Mouse (Mus musculus) layer of hippocampus, postnatal 25 days (tissue): ENCODE measurements around the gene Hsd17b2. TPM values are rescaled to one million over a fixed set of nuclear protein-coding genes. Genes with fewer than 3 reads are reported as not detected.
"Not testable (repeated sequence)": the region's sequence is repeated elsewhere in the genome, so short reads cannot be mapped to it uniquely, and the experiment has no call there.

ENCODE experiments used
- DNase-seq, 2 experiments: peaks; one replicate each; pipeline ENCODE4 v3.0.0; 2022; ENCODE audit warnings: mixed read lengths in 2 of 2, low spot score in 1 of 2; ENCODE audit errors: extremely low spot score in 1 of 2
- total RNA-seq, 2 experiments: library from RNA; stranded (reverse); gene quantifications; 2 replicates each; pipeline ENCODE4 v1.2.3; 2021

The Hsd17b2 gene
- total RNA-seq, 2 experiments from 2014 or later, result 0.22 TPM; not detected in 1

DNA sequence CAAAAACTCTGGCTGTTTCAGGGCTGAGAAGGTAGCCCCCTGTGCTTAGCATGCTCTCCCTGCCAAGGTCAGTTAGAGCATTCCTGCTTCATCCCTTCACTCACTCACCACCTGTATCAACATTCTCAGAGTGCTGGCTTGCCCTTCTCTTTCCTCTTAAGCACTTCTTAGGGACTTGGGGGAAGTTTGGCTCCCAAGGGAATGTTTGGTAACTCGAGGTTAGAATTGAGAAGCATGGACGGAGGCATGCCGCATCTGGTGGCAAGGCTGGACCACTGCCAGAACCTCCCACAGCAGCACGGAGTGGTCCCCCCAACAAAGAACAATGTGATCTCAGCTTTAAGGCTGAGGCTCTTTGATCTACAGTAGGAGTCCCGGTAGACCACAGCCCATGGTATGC is 10.5 kb downstream of the Hsd17b2 start:
- no peak for DNase-seq

DNA sequence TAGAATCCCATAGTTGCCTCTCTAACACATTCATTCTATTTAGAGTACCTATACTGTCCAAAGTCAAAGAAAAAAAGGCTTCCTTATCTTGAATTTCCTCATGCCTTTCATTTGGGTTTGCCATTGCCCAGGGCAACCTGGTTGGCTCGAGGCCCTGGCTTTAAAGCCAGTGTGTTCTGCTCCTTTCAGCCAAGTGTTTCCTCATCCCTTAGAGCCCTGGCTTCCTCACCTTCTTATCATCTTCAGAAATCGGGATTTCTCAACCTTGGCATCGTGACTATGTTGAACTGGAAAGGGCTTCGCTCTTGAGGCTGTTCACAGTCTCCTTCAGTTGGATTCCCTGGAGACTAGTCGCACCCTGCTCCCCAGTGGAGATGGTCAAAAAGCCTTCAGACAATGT is 12.9 kb downstream of the Hsd17b2 start:
- DNase-seq, result no peak

- no peak for DNase-seq
Observed at GRCm38 (mm10) chr8:117715896-117716295, 14.2 kb downstream of the Hsd17b2 start.

- DNase-seq, result no peak
Observed at GRCm38 (mm10) chr8:117718152-117718860, 16.6 kb downstream of the Hsd17b2 start.

GRCm38 (mm10) chr8:117726467-117726866 is 24.8 kb downstream of the Hsd17b2 start:
- no peak for DNase-seq

DNA sequence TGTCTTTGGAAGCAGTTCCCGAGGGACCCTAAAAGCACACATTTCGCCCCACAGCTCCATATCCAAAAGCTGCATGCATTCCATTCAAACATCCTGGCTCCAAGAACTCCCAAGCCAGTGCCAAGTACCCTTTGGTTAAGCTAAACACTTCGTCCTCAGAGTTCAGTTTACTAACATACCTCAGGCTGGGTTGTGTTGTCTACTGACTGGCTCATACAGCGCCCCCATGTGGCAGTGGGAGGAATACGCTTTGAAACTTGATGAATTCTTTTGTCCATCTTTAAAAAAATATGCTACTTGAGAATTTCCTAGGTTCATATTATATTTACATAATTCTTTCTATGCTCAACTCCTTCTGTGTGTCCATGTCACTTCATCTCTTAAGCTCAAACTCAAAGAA is 25.9 kb downstream of the Hsd17b2 start:
- peak in 1 of 2 experiments; percentile 14 for DNase-seq

DNA sequence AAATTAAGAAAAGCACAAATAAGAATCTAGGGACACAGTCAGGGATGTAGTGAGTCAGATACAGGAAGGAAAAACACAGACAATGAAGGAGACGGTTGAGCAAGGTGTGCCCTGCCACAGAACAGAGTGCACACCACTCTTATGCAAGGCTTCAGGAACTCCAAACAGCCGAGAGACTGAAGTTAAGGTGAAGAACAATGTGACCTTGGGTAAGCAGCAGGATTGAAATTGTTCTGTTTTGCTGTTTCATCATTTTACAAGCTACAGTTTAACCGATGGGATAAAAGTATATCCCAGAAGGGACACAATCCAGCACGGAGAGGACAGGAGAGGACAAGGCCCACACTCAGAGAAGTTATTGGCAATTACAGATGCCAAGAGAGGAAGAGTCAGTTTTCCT is 26.5 kb downstream of the Hsd17b2 start:
- no peak for DNase-seq

GRCm38 (mm10) chr8:117730980-117731379 is 29.3 kb downstream of the Hsd17b2 start:
- no peak for DNase-seq

- no peak for DNase-seq
Observed at GRCm38 (mm10) chr8:117736657-117737175, 35.0 kb downstream of the Hsd17b2 start.

DNA sequence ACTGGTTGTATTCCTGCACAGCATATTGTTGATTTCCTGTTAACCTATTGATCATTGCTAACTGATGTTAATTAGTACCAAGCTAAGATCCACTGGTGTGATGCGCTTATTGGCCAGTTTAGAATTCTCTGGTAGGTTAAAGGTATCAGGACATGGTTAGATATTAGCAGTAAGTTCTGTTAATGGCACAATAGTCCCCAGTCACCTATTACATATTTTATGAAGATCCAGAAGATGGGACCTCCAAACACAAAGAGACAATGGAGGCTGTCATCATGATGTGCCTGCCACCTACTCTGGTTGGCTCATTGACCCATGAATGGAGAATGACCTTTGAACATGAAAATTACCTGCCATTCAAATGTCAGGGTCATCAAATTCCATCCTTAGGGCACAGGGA is 36.5 kb downstream of the Hsd17b2 start:
- not testable (repeated sequence) for DNase-seq

GRCm38 (mm10) chr8:117740387-117740998 is 38.8 kb downstream of the Hsd17b2 start:
- no peak for DNase-seq

GRCm38 (mm10) chr8:117742431-117743012 is 40.8 kb downstream of the Hsd17b2 start:
- DNase-seq, result no peak

DNA sequence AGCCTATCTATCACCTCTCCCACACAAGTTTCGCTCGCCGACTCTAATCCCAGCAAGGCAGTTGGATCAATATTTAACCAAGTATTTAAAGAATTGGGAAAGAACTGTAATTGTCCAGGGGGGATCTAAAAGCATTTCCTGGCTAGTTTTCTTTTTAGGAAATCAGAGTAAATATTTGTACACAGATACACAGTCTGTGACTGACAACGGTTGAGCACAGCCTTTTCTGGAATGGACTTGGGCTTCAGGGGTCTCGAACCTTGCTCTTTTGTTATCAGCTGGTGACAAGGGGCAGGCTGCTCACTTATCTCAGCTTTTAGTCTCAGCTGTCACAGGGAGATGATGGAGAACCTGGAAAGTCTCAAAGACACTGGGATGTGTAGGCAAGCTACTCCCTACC is 44.9 kb downstream of the Hsd17b2 start:
- DNase-seq, result no peak

DNA sequence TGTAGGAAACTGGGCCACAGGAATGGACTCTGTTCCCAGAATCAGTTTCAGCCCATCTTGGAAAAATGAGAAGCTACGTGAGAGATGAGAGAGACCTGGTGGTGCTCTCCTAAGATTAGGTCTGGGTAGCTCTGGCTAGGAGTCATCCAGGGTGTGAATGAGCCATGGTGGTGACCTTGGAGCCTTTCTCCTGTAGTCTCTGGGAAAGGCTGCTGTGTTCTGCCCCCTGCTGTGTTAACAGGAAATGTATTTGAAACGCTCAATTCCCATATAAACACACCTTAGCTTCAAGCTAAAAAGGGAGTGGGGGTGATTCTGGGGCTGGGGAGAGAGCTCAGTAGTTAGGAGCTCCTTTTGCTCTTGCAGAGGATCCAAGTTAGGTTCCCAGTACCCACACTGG is 45.7 kb downstream of the Hsd17b2 start:
- no peak for DNase-seq

DNA sequence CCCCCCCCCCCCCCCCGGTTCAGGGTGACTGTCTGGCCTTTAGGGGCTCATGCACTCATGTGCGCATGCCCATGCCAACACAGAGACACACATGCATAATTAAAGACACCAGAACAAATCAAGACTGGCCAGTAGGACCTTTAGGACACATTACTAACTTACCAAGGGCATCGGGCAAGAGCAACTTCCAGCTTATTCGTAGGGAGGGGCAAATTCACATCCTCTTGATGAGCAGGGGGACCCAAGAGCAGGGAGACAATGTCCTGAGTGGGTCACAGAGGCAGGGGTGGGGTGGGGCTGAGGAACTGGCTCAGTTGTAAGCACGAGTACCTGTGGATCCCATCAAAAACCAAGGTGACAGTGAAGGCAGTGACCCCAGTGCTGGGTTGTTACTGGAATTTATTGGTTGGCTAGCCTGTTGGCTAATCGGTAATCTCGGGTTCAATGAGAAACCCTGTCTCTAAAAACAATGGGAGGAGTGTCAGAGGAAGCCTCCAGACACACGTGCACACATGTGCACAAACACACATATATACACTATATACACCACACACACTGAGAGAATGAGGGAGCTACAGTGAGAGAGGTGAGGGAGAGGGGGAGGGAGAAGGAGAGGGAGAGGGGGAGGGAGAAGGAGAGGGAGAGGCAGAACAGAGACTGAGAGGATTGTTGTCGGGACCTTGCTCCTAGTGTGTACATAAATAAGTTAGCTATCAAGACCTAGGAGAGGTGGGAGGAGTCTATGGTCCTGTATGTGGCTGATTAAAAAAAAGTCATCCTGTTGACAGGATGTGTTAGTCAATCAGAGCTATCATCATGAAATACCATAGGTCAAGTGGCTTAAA is 46.4 kb downstream of the Hsd17b2 start:
- DNase-seq, result no peak

- no peak for DNase-seq
Observed at GRCm38 (mm10) chr8:117749436-117749835, 47.7 kb downstream of the Hsd17b2 start.

GRCm38 (mm10) chr8:117757900-117758299 is 56.2 kb downstream of the Hsd17b2 start:
- DNase-seq, result no peak

- no peak for DNase-seq
Observed at GRCm38 (mm10) chr8:117762776-117763175, 61.1 kb downstream of the Hsd17b2 start.

GRCm38 (mm10) chr8:117764625-117765024 is 62.9 kb downstream of the Hsd17b2 start:
- DNase-seq, result no peak

GRCm38 (mm10) chr8:117765947-117766346 is 64.2 kb downstream of the Hsd17b2 start:
- no peak for DNase-seq

DNA sequence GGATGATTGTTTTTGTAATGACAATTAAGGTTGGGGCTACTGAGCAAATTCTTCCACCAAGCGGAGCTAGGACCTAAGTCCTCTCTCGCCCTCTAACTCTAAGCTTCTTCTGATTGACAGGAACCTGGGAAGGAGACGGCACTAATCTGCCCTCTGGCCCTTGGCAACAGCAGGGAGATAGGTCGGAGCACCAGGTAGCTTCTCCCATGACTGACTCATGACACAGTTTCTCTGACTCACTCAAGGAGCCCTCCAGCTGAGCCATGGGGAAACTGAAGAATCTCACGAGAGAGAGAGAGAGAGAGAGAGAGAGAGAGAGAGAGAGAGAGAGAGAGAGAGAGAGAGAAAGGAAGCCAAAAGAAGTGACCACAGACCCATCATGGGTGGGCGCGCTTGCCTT is 67.3 kb downstream of the Hsd17b2 start:
- no peak for DNase-seq
